Mouse (Mus musculus) limb, embryonic 12.5 days (tissue): ENCODE results near the gene Cchcr1. TPM values are rescaled to one million over a fixed set of nuclear protein-coding genes. Genes with fewer than 3 reads are reported as not detected.

Experiments
- ATAC-seq: fragments of 200-750 bp; cut with Nextera tagmentation; 2 replicates; pipeline ENCODE4 v1.8.0; 2017; ENCODE audit warnings: low read depth, moderate TSS enrichment; ENCODE audit not compliant: insufficient number of reproducible peaks, insufficient read depth, low FRiP score, low TSS enrichment
- H3K27ac ChIP-seq: fragments of 300-500 bp; sonication (generic); 2 replicates; pipeline ENCODE4 v1.5.1; 2016; ENCODE audit warnings: mild to moderate bottlenecking, moderate library complexity
- H3K27me3 ChIP-seq: fragments of 300-500 bp; sonication (generic); 2 replicates; pipeline ENCODE4 v1.6.1; 2016; ENCODE audit warnings: mild to moderate bottlenecking, moderate library complexity
- H3K36me3 ChIP-seq: fragments of 300-500 bp; sonication (generic); 2 replicates; pipeline ENCODE4 v1.6.1; 2016; ENCODE audit warnings: mild to moderate bottlenecking, moderate library complexity
- H3K4me1 ChIP-seq: fragments of 300-500 bp; sonication (generic); replicated peaks from 2 replicates; pipeline ENCODE4 v1.6.1; 2016
- H3K4me2 ChIP-seq: fragments of 300-500 bp; sonication (generic); 2 replicates; pipeline ENCODE4 v1.6.1; 2016; ENCODE audit warnings: mild to moderate bottlenecking, moderate library complexity
- H3K4me3 ChIP-seq: fragments of 300-500 bp; sonication (generic); replicated peaks from 2 replicates; pipeline ENCODE4 v1.5.1; 2016; ENCODE audit warnings: mild to moderate bottlenecking
- H3K9ac ChIP-seq: fragments of 300-500 bp; sonication (generic); replicated peaks from 2 replicates; pipeline ENCODE4 v1.6.1; 2016; ENCODE audit warnings: mild to moderate bottlenecking, moderate library complexity
- H3K9me3 ChIP-seq: fragments of 300-500 bp; sonication (generic); 2 replicates; pipeline ENCODE4 v1.6.1; 2016; ENCODE audit warnings: mild to moderate bottlenecking, moderate library complexity
- WGBS: fragments of 180-500 bp; shearing (Covaris S2); methylation state at CpG from one replicate; pipeline ENCODE4 v1.1.7; 2016; 5-methylcytosine and 5-hydroxymethylcytosine counted together
- polyA plus RNA-seq: library from polyadenylated mRNA; unstranded; fragments of >200 nt; fragmentation: Nextera tagmentation; extraction: Ambion mirVana; gene quantifications from 2 replicates; pipeline ENCODE4 v1.2.1, GENCODE M21; 2016

Cchcr1 gene
- polyA plus RNA-seq, 1 experiment from 2014 or later, result 26.3 TPM

DNA sequence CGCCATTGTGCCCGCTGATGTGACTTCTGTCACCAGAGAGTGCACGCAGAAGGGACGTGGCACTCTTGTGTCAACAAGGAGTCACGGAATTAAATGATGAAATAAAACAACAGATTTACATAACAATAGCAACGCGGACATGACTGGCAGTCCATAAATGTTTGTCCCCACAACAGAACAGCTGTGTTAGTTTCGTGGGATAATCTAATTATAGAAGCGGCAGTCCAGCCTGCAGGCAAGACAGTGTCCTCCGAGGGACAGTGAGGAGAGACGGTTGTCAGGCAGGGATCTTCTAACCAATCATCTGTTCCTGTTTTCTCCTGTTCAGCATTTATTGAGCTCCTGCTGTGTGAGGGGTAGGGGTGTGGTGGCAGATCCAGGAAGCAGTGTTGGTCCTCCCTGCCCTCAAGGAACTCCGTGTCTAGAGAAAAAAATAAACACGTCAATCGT lies 26.5 kb downstream of the Cchcr1 start:
- H3K27me3 ChIP-seq, result no peaks in the 10 kb centered on the region
- H3K4me3 ChIP-seq, result no peak overlapping the region
- H3K9ac ChIP-seq, result no peak overlapping the region
- no peaks in the 10 kb centered on the region for H3K9me3 ChIP-seq
- 65% methylated on average over 14 of the region's 14 CpGs for WGBS
- ATAC-seq, result no peak
- no peak overlapping the region for H3K4me2 ChIP-seq
- H3K36me3 ChIP-seq, result no peaks in the 10 kb centered on the region
- H3K4me1 ChIP-seq, result no peaks in the 10 kb centered on the region
- H3K27ac ChIP-seq, result no peak overlapping the region

DNA sequence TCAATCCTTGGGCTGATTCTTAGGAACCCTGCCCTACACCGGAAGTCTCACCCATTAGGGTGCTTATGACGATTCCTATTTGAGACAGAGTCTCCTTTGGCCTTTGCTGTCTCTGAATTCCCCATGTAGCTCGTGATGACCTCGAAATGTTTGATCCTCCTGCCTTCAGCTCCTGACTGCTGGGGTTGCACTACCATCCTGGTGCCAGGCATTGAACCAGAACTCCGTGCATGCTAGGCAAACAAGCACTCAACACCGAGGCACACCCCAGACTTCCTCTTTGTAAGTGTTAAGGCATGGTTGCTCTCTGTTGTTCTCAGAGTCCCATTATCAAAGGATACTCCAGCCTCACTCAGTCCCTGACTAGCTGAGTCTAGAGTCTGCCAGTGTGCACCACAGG lies 27.1 kb downstream of the Cchcr1 start:
- no peak for ATAC-seq
- no peak overlapping the region for H3K27ac ChIP-seq
- no peaks in the 10 kb centered on the region for H3K36me3 ChIP-seq
- no peak overlapping the region for H3K4me2 ChIP-seq
- no peak overlapping the region for H3K9ac ChIP-seq
- WGBS, result 84% methylated on average over 6 of the region's 6 CpGs
- no peaks in the 10 kb centered on the region for H3K9me3 ChIP-seq
- H3K4me1 ChIP-seq, result no peaks in the 10 kb centered on the region
- no peak overlapping the region for H3K4me3 ChIP-seq
- H3K27me3 ChIP-seq, result no peaks in the 10 kb centered on the region

DNA sequence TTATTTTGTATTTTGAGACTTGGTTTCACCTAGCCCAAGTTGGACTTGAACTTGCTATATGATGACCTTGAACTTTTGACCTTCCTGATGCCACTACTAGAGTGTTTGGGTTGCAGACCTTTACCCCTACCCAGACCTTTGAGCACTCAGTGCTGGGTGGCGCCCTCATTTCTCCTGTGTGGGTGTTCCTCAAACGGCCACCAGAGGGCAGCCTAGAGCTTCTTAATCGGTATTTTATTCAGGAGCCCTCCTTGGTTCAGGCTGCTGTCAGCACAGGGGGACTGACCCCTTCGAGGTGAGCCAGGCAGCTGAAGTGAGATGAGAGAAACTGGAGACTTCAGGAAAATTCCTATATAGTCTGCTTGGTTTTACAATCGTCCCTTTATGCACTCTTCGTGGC lies 27.8 kb downstream of the Cchcr1 start:
- Histone ChIP-seq H3K4me3 (no peak overlapping the region), H3K36me3 (no peaks in the 10 kb centered on the region), H3K27me3 (no peaks in the 10 kb centered on the region), H3K4me1 (no peaks in the 10 kb centered on the region), H3K27ac (no peak overlapping the region), H3K9ac (no peak overlapping the region), H3K9me3 (no peaks in the 10 kb centered on the region), H3K4me2 (no peak overlapping the region)
- ATAC-seq, result no peak
- 39% methylated on average over 6 of the region's 6 CpGs for WGBS

DNA sequence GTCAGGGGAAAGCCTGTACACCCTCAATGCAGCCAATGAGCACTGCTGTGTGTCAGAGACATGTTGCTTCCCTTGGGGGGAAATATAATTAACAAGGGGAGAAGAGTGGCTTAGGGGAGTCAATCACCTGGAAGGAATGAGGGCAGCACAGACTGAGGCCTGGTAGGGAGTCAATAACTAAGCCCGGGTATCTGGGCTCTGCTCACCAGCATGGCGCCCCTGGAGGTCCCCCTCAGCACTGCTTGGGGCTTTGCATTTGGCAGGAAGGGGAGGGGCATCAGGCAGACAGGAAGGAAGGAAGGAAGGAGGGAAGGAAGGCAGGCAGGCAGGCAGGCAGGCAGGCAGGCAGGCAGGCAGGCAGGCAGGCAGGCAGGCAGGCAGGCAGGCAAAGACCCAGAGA lies 30.6 kb downstream of the Cchcr1 start:
- Histone ChIP-seq H3K27ac (no peak overlapping the region), H3K36me3 (no peaks in the 10 kb centered on the region), H3K9ac (no peak overlapping the region), H3K9me3 (no peaks in the 10 kb centered on the region), H3K4me3 (no peak overlapping the region), H3K27me3 (no peaks in the 10 kb centered on the region), H3K4me2 (no peak overlapping the region), H3K4me1 (no peaks in the 10 kb centered on the region)
- no peak for ATAC-seq
- WGBS, result 61% methylated on average over 2 of the region's 2 CpGs

GRCm38 (mm10) chr17:35548636-35549035 lies 31.7 kb downstream of the Cchcr1 start:
- Histone ChIP-seq H3K36me3 (no peaks in the 10 kb centered on the region), H3K27ac (no peak overlapping the region), H3K27me3 (no peaks in the 10 kb centered on the region), H3K4me2 (no peak overlapping the region), H3K4me1 (no peaks in the 10 kb centered on the region), H3K9me3 (no peaks in the 10 kb centered on the region), H3K4me3 (no peak overlapping the region), H3K9ac (no peak overlapping the region)
- 32% methylated on average over 5 of the region's 5 CpGs for WGBS
- ATAC-seq, result no peak

DNA sequence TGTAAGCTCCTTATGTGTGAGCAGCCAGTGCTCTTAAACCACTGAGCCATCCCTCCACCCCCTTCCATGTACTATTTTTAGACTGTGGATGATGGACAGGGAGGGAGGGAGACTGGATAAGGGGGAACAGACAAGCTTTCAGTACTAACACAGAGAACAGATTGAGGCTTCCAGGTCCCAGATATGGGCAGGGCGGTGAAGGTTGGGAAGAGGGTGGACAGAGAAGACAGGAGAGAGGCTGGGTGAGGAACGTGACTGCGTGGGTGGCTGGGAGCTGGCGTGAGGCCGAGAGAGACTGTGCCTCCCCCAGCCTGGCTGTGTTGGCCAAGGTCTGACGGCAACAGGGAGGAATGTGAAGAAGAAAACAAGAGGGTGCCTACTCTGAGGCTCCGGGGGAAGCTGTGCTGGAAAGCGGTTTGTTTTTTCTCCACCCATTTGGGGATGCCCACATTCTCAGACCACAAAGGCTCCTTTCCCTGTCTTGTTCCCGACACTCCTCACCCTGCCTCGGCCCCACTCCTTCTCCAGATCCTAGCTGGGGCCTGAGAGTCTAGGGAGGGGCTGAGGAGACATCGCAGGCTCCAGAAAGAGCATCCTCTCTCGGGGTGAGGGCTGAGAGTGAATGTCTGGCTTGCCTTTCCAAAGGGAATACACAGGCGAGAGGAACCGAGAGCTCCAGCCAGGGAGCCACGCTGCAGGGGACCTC lies 32.7 kb downstream of the Cchcr1 start:
- H3K27ac ChIP-seq, result no peak overlapping the region
- H3K4me2 ChIP-seq, result no peak overlapping the region
- H3K9ac ChIP-seq, result no peak overlapping the region
- H3K36me3 ChIP-seq, result no peaks in the 10 kb centered on the region
- H3K9me3 ChIP-seq, result no peaks in the 10 kb centered on the region
- H3K27me3 ChIP-seq, result no peaks in the 10 kb centered on the region
- WGBS, result 64% methylated on average over 15 of the region's 15 CpGs
- H3K4me1 ChIP-seq, result no peaks in the 10 kb centered on the region
- no peak for ATAC-seq
- no peak overlapping the region for H3K4me3 ChIP-seq

GRCm38 (mm10) chr17:35550143-35550494 lies 33.2 kb downstream of the Cchcr1 start:
- Histone ChIP-seq H3K27me3 (no peaks in the 10 kb centered on the region), H3K27ac (no peak overlapping the region), H3K36me3 (no peaks in the 10 kb centered on the region), H3K4me3 (no peak overlapping the region), H3K4me2 (no peak overlapping the region), H3K9me3 (no peaks in the 10 kb centered on the region), H3K9ac (no peak overlapping the region), H3K4me1 (no peaks in the 10 kb centered on the region)
- no peak for ATAC-seq
- 95% methylated on average over 4 of the region's 4 CpGs for WGBS

DNA sequence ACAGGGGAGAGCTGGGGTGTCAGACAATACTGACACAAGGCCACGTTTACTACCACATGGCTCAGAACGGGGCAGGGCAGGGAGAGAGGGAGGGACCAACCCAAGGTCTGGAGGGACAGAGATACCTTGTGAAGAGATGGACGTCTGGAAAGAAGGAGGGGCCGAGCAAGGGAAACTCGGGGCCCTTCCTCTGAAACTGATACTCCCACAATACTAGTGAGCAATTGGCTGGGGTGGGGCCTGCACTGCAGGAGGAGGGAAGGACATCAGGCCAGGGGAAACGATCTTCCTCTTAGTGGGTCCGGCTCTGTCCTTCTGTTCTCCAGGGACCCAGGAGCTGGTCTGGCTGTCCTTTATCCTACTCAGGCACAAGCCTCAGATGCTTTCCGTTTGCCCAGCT lies 34.0 kb downstream of the Cchcr1 start:
- Histone ChIP-seq H3K27ac (no peak overlapping the region), H3K9me3 (no peaks in the 10 kb centered on the region), H3K4me1 (no peaks in the 10 kb centered on the region), H3K4me2 (no peak overlapping the region), H3K27me3 (no peaks in the 10 kb centered on the region), H3K9ac (no peak overlapping the region), H3K36me3 (no peaks in the 10 kb centered on the region), H3K4me3 (no peak overlapping the region)
- no peak for ATAC-seq
- WGBS, result 39% methylated on average over 8 of the region's 8 CpGs

DNA sequence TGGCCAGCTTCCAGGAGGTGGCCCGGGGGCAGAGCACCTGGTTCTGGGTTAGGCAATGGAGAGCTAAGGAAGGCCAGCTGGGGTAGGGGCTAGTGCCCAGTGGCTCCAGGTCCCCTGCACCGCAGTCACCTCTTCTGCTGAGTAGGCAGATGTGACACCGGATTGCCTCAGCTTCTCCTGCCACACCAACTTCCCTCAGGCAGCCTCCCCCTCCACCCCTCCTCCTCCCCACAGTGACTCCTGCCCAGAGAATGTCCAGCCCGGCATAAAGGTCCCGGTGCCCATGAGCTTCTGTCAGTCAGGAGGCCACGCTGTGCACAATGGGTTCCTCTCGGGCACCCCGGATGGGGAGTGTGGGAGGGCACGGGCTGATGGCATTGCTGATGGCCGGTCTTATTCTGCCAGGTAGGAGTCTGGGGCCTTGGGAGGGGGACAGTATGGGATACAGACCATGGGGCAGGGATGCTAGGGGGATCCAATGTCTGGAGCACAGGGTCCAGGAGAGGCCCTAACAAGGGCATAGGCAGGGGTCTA lies 35.0 kb downstream of the Cchcr1 start, which contains the start of gene Cdsn:
Cdsn (plus strand) TSS at position 248 of the 534 bp plus-strand sequence.
- Histone ChIP-seq H3K9me3 (no peaks in the 10 kb centered on the region), H3K4me1 (no peaks in the 10 kb centered on the region), H3K4me3 (no peak within 1 kb of the TSS), H3K36me3 (no peaks in the 10 kb centered on the region), H3K27me3 (no peaks in the 10 kb centered on the region), H3K4me2 (no peak within 1 kb of the TSS), H3K27ac (no peak within 1 kb of the TSS), H3K9ac (no peak within 1 kb of the TSS)
- ATAC-seq, result no peak
- 79% methylated on average over 10 of the region's 10 CpGs for WGBS

GRCm38 (mm10) chr17:35554321-35554720 lies 37.4 kb downstream of the Cchcr1 start:
- no peaks in the 10 kb centered on the region for H3K9me3 ChIP-seq
- H3K36me3 ChIP-seq, result no peaks in the 10 kb centered on the region
- H3K4me1 ChIP-seq, result no peaks in the 10 kb centered on the region
- no peak overlapping the region for H3K4me3 ChIP-seq
- no peak overlapping the region for H3K4me2 ChIP-seq
- no peaks in the 10 kb centered on the region; the same call in 1 of the 2 replicates for H3K27me3 ChIP-seq
- WGBS, result 78% methylated on average over 5 of the region's 5 CpGs
- H3K9ac ChIP-seq, result no peak overlapping the region
- ATAC-seq, result no peak
- H3K27ac ChIP-seq, result no peak overlapping the region

DNA sequence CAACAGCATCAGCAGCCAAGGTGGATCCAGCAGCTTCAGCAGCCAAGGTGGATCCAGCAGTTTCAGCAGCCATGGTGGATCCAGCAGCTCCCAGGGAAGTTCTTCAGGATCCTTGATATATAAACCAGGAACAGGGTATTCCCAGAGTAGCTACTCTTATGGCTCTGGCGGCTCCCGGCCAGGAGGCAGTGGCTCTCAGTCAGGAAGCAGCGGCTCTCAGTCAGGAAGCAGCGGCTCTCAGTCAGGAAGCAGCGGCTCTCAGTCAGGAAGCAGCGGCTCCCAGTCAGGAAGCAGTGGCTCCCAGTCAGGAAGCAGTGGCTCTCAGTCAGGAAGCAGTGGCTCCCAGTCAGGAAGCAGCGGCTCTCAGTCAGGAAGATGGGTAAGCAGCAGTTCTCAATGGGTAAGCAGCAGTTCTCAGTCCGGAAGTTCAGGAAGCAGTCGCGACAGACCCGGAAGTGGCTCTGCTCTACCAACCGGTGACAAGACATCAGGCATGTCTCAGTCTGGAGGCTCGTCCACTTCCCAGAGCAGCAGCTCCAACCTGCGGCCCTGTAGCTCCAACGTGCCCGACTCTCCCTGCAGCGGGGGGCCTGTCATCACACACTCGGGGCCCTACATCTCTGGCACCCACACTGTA lies 38.0 kb downstream of the Cchcr1 start:
- no peak overlapping the region for H3K4me2 ChIP-seq
- 90% methylated on average over 18 of the region's 18 CpGs for WGBS
- no peaks in the 10 kb centered on the region for H3K36me3 ChIP-seq
- H3K4me1 ChIP-seq, result no peaks in the 10 kb centered on the region
- no peak overlapping the region for H3K27ac ChIP-seq
- H3K27me3 ChIP-seq, result no peaks in the 10 kb centered on the region; the same call in 1 of the 2 replicates
- H3K9me3 ChIP-seq, result no peaks in the 10 kb centered on the region
- H3K9ac ChIP-seq, result no peak overlapping the region
- ATAC-seq, result no peak
- no peak overlapping the region for H3K4me3 ChIP-seq
